Mouse (Mus musculus): ENCODE results near the gene Tuba1b. TPM values are rescaled to one million over a fixed set of nuclear protein-coding genes. Genes with fewer than 3 reads are reported as not detected.

Tuba1b gene
- total and polyA plus RNA-seq, 2 experiments from 2014 or later = 1,582 to 3,264 TPM

- ATAC-seq (ENCODE audit: low FRiP score) = no peak; the same call in 1 of the 2 replicates
- DNase-seq (ENCODE audit: low spot score) = no peak
- peaks cover 51% of the 10 kb centered on the region for H3K27me3 ChIP-seq (ENCODE audit: insufficient read depth, low read length)
Measured at GRCm38 (mm10) chr15:98893940-98894745, 40.2 kb downstream of the Tuba1b start, which contains the start of gene Rhebl1. Gene Rhebl1 (minus strand): TSS chr15:98894540.

GRCm38 (mm10) chr15:98893036-98893435 lies 41.3 kb downstream of the Tuba1b start:
- no peak for TF ChIP-seq CTCF (IDR thresholded peaks at IDR 0.05)
- H3K4me2 ChIP-seq (ENCODE audit: low read depth, low read length, poor library complexity, severe bottlenecking) = no peak overlapping the region
- peaks cover 43% of the 10 kb centered on the region for H3K27me3 ChIP-seq (ENCODE audit: insufficient read depth, low read length)
- peaks cover 22% of the 10 kb centered on the region for H3K4me1 ChIP-seq (ENCODE audit: insufficient read depth, low read length)
- no peaks in the 10 kb centered on the region for H3K36me3 ChIP-seq (ENCODE audit: insufficient read depth, low read length)
- WGBS = 44% methylated on average over 4 of the region's 4 CpGs
- H3K27ac ChIP-seq (ENCODE audit: low read depth, low read length) = no peak overlapping the region
- DNase-seq (ENCODE audit: low spot score) = no peak
- H3K4me3 ChIP-seq (ENCODE audit: low read depth, low read length) = no peak overlapping the region
- H3K9me3 ChIP-seq (ENCODE audit: low read length) = no peaks in the 10 kb centered on the region
- H3K9ac ChIP-seq (replicated peaks; ENCODE audit: low read length, poor library complexity, severe bottlenecking) = no peak overlapping the region
- ATAC-seq (ENCODE audit: low FRiP score) = no peak

More at GRCm38 (mm10) chr15:98893940-98894745, 40.2 kb downstream of the Tuba1b start, which contains the start of gene Rhebl1:
- H3K27ac ChIP-seq (ENCODE audit: low read depth, low read length) = no peak within 1 kb of the TSS
- H3K9ac ChIP-seq (replicated peaks; ENCODE audit: low read length, poor library complexity, severe bottlenecking) = peak within 1 kb of the TSS; percentile 42; the same call in 1 of the 2 replicates
- H3K4me2 ChIP-seq (ENCODE audit: low read depth, low read length, poor library complexity, severe bottlenecking) = peak within 1 kb of the TSS; percentile 98
- H3K36me3 ChIP-seq (ENCODE audit: insufficient read depth, low read length) = no peaks in the 10 kb centered on the region
- under 1% methylated on average over 72 of the region's 77 CpGs for WGBS
- H3K4me3 ChIP-seq (ENCODE audit: low read depth, low read length) = peak within 1 kb of the TSS; percentile 53
- TF ChIP-seq CTCF (IDR thresholded peaks at IDR 0.05) = no peak
- no peaks in the 10 kb centered on the region for H3K9me3 ChIP-seq (ENCODE audit: low read length)
- peaks cover 25% of the 10 kb centered on the region for H3K4me1 ChIP-seq (ENCODE audit: insufficient read depth, low read length)

- no peak for ATAC-seq (ENCODE audit: low FRiP score)
- Histone ChIP-seq H3K4me1 (ENCODE audit: insufficient read depth, low read length) (peaks cover 19% of the 10 kb centered on the region; the same call in 1 of the 2 replicates), H3K9me3 (ENCODE audit: low read length) (no peaks in the 10 kb centered on the region), H3K4me3 (ENCODE audit: low read depth, low read length) (no peak overlapping the region), H3K36me3 (ENCODE audit: insufficient read depth, low read length) (no peaks in the 10 kb centered on the region), H3K9ac (replicated peaks; ENCODE audit: low read length, poor library complexity, severe bottlenecking) (no peak overlapping the region), H3K27me3 (ENCODE audit: insufficient read depth, low read length) (peaks cover 33% of the 10 kb centered on the region), H3K4me2 (ENCODE audit: low read depth, low read length, poor library complexity, severe bottlenecking) (no peak overlapping the region), H3K27ac (ENCODE audit: low read depth, low read length) (no peak overlapping the region)
- peak; percentile 95 for TF ChIP-seq CTCF (IDR thresholded peaks at IDR 0.05)
- WGBS = 46% methylated on average over 6 of the region's 6 CpGs
- peak; percentile 92 for DNase-seq (ENCODE audit: low spot score)
Measured at GRCm38 (mm10) chr15:98891907-98892606, 42.3 kb downstream of the Tuba1b start.

- no peak overlapping the region for H3K4me3 ChIP-seq (ENCODE audit: low read depth, low read length)
- H3K27me3 ChIP-seq (ENCODE audit: insufficient read depth, low read length) = peaks cover 25% of the 10 kb centered on the region
- no peaks in the 10 kb centered on the region for H3K9me3 ChIP-seq (ENCODE audit: low read length)
- H3K27ac ChIP-seq (ENCODE audit: low read depth, low read length) = no peak overlapping the region
- no peak for DNase-seq (ENCODE audit: low spot score)
- no peak overlapping the region for H3K4me2 ChIP-seq (ENCODE audit: low read depth, low read length, poor library complexity, severe bottlenecking)
- no peak overlapping the region for H3K9ac ChIP-seq (replicated peaks; ENCODE audit: low read length, poor library complexity, severe bottlenecking)
- 11% methylated on average over 19 of the region's 19 CpGs for WGBS
- H3K4me1 ChIP-seq (ENCODE audit: insufficient read depth, low read length) = peaks cover 19% of the 10 kb centered on the region; the same call in 1 of the 2 replicates
- no peak for TF ChIP-seq CTCF (IDR thresholded peaks at IDR 0.05)
- no peaks in the 10 kb centered on the region for H3K36me3 ChIP-seq (ENCODE audit: insufficient read depth, low read length)
- ATAC-seq (ENCODE audit: low FRiP score) = no peak
Measured at GRCm38 (mm10) chr15:98891198-98891742, 43.1 kb downstream of the Tuba1b start.

- Histone ChIP-seq H3K9me3 (ENCODE audit: low read length) (no peaks in the 10 kb centered on the region), H3K4me1 (ENCODE audit: insufficient read depth, low read length) (no peaks in the 10 kb centered on the region), H3K9ac (replicated peaks; ENCODE audit: low read length, poor library complexity, severe bottlenecking) (no peak overlapping the region), H3K27me3 (ENCODE audit: insufficient read depth, low read length) (no peaks in the 10 kb centered on the region), H3K4me3 (ENCODE audit: low read depth, low read length) (no peak overlapping the region), H3K4me2 (ENCODE audit: low read depth, low read length, poor library complexity, severe bottlenecking) (no peak overlapping the region), H3K27ac (ENCODE audit: low read depth, low read length) (no peak overlapping the region), H3K36me3 (ENCODE audit: insufficient read depth, low read length) (no peaks in the 10 kb centered on the region)
- ATAC-seq (ENCODE audit: low FRiP score) (no peak), DNase-seq (ENCODE audit: low spot score) (no peak)
- TF ChIP-seq CTCF (IDR thresholded peaks at IDR 0.05) = no peak
- 85% methylated on average over 7 of the region's 7 CpGs for WGBS
Measured at GRCm38 (mm10) chr15:98887526-98887925, 46.8 kb downstream of the Tuba1b start.
